Mouse (Mus musculus) ES-Bruce4 (cell line): ENCODE data around the gene Sco1. TPM values are rescaled to one million over a fixed set of nuclear protein-coding genes. Genes with fewer than 3 reads are reported as not detected.

Source experiments
- H3K27ac ChIP-seq: 2 replicates; pipeline ENCODE4 v1.5.1; 2012; ENCODE audit warnings: low read length, inconsistent platforms; ENCODE audit not compliant: insufficient read depth
- H3K27me3 ChIP-seq: 2 replicates; pipeline ENCODE4 v1.6.1; 2012; ENCODE audit warnings: mild to moderate bottlenecking, low read length, inconsistent platforms; ENCODE audit not compliant: control insufficient read depth, poor library complexity, insufficient read depth, severe bottlenecking
- H3K36me3 ChIP-seq: 2 replicates; pipeline ENCODE4 v1.6.1; 2012; ENCODE audit warnings: inconsistent platforms, mild to moderate bottlenecking, low read length, moderate library complexity; ENCODE audit not compliant: control insufficient read depth, poor library complexity, insufficient read depth, severe bottlenecking
- H3K4me1 ChIP-seq: one replicate; pipeline ENCODE4 v1.8.1; 2011; ENCODE audit warnings: low read length; ENCODE audit not compliant: control insufficient read depth, insufficient read depth
- H3K4me3 ChIP-seq: 2 replicates; pipeline ENCODE4 v1.5.1; 2011; ENCODE audit warnings: low read depth, mild to moderate bottlenecking, low read length
- H3K9ac ChIP-seq: 2 replicates; pipeline ENCODE4 v1.6.1; 2012; ENCODE audit warnings: low read depth, mild to moderate bottlenecking, inconsistent platforms; ENCODE audit not compliant: poor library complexity, severe bottlenecking
- H3K9me3 ChIP-seq: replicated peaks from 2 replicates; pipeline ENCODE4 v1.6.1; 2012; ENCODE audit warnings: mild to moderate bottlenecking, low read length, inconsistent platforms; ENCODE audit not compliant: control insufficient read depth, poor library complexity, insufficient read depth, severe bottlenecking
- CTCF ChIP-seq: IDR thresholded peaks from one replicate; pipeline ENCODE4 v1.8.1; 2011; ENCODE audit warnings: low read depth, low read length
- EP300 ChIP-seq: IDR thresholded peaks from 2 replicates; pipeline ENCODE4 v1.6.1; 2011; ENCODE audit warnings: low read depth, low read length; ENCODE audit not compliant: insufficient read depth
- POLR2A ChIP-seq: IDR thresholded peaks from one replicate; pipeline ENCODE4 v1.8.1; 2011; ENCODE audit warnings: low read length; ENCODE audit not compliant: insufficient read depth
- polyA plus RNA-seq: library from polyadenylated mRNA; stranded (reverse); fragments of >200 nt; gene quantifications from 2 replicates; pipeline ENCODE4 v1.2.4, GENCODE M21; 2011; ENCODE audit warnings: low read depth; ENCODE audit not compliant: missing spikeins, insufficient read depth, insufficient read length

Gene Sco1
- polyA plus RNA-seq, 1 experiment = 44.2 TPM

GRCm38 (mm10) chr11:67078888-67079287, 26.4 kb downstream of the Sco1 start:
- Histone ChIP-seq H3K27ac (no peak overlapping the region), H3K4me1 (no peaks in the 10 kb centered on the region), H3K9ac (no peak overlapping the region), H3K27me3 (no peaks in the 10 kb centered on the region), H3K36me3 (no peaks in the 10 kb centered on the region), H3K9me3 (no peaks in the 10 kb centered on the region), H3K4me3 (no peak overlapping the region)
- TF ChIP-seq EP300 (no peak), POLR2A (no peak), CTCF (no peak)

GRCm38 (mm10) chr11:67079740-67080139, 27.3 kb downstream of the Sco1 start:
- Histone ChIP-seq H3K9ac (no peak overlapping the region), H3K36me3 (no peaks in the 10 kb centered on the region), H3K27me3 (no peaks in the 10 kb centered on the region), H3K4me3 (no peak overlapping the region), H3K9me3 (no peaks in the 10 kb centered on the region), H3K4me1 (no peaks in the 10 kb centered on the region), H3K27ac (no peak overlapping the region)
- TF ChIP-seq POLR2A = no peak
- no peak for TF ChIP-seq CTCF
- TF ChIP-seq EP300 = no peak

- H3K36me3 ChIP-seq = no peaks in the 10 kb centered on the region
- TF ChIP-seq POLR2A (no peak), CTCF (peak; percentile 39), EP300 (no peak)
- H3K4me3 ChIP-seq = no peak overlapping the region
- no peak overlapping the region for H3K9ac ChIP-seq
- H3K4me1 ChIP-seq = no peaks in the 10 kb centered on the region
- no peaks in the 10 kb centered on the region for H3K9me3 ChIP-seq
- no peaks in the 10 kb centered on the region for H3K27me3 ChIP-seq
- no peak overlapping the region for H3K27ac ChIP-seq
Observed at GRCm38 (mm10) chr11:67080168-67080567, 27.7 kb downstream of the Sco1 start.

GRCm38 (mm10) chr11:67081125-67081649, 28.7 kb downstream of the Sco1 start:
- no peaks in the 10 kb centered on the region for H3K36me3 ChIP-seq
- no peak overlapping the region for H3K27ac ChIP-seq
- no peaks in the 10 kb centered on the region for H3K9me3 ChIP-seq
- no peak overlapping the region for H3K4me3 ChIP-seq
- no peak overlapping the region for H3K9ac ChIP-seq
- H3K27me3 ChIP-seq = no peaks in the 10 kb centered on the region
- no peak for TF ChIP-seq EP300
- no peak for TF ChIP-seq CTCF
- no peak for TF ChIP-seq POLR2A
- no peaks in the 10 kb centered on the region for H3K4me1 ChIP-seq

GRCm38 (mm10) chr11:67082188-67082587, 29.7 kb downstream of the Sco1 start:
- Histone ChIP-seq H3K4me3 (no peak overlapping the region), H3K36me3 (no peaks in the 10 kb centered on the region), H3K27ac (no peak overlapping the region), H3K4me1 (no peaks in the 10 kb centered on the region), H3K9me3 (no peaks in the 10 kb centered on the region), H3K9ac (no peak overlapping the region), H3K27me3 (no peaks in the 10 kb centered on the region)
- no peak for TF ChIP-seq EP300
- TF ChIP-seq CTCF = no peak

- H3K36me3 ChIP-seq = no peaks in the 10 kb centered on the region
- TF ChIP-seq EP300 = no peak
- TF ChIP-seq CTCF = no peak
- no peak for TF ChIP-seq POLR2A
- no peak overlapping the region for H3K9ac ChIP-seq
- no peaks in the 10 kb centered on the region for H3K27me3 ChIP-seq
- H3K4me1 ChIP-seq = no peaks in the 10 kb centered on the region
- no peak overlapping the region for H3K27ac ChIP-seq
- H3K4me3 ChIP-seq = no peak overlapping the region
- H3K9me3 ChIP-seq = no peaks in the 10 kb centered on the region
Observed at GRCm38 (mm10) chr11:67082793-67083192, 30.3 kb downstream of the Sco1 start.
